Mouse (Mus musculus): ENCODE measurements around the gene Col28a1.
A peak's percentile ranks its signal among the peaks of the same experiment; 100 is the strongest.
"Not testable (repeated sequence)": the region's sequence is repeated elsewhere in the genome, so short reads cannot be mapped to it uniquely, and the experiment has no call there.

Gene Col28a1

GRCm38 (mm10) chr6:8023527-8023926, 168.9 kb downstream of the Col28a1 start:
- DNase-seq (ENCODE audit: low spot score): no peak

- DNase-seq (ENCODE audit: low spot score): no peak
Measured at GRCm38 (mm10) chr6:7994736-7995135, 197.7 kb downstream of the Col28a1 start.

GRCm38 (mm10) chr6:7983646-7983979, 208.8 kb downstream of the Col28a1 start:
- peak; percentile 17 for DNase-seq (ENCODE audit: low spot score)

DNA sequence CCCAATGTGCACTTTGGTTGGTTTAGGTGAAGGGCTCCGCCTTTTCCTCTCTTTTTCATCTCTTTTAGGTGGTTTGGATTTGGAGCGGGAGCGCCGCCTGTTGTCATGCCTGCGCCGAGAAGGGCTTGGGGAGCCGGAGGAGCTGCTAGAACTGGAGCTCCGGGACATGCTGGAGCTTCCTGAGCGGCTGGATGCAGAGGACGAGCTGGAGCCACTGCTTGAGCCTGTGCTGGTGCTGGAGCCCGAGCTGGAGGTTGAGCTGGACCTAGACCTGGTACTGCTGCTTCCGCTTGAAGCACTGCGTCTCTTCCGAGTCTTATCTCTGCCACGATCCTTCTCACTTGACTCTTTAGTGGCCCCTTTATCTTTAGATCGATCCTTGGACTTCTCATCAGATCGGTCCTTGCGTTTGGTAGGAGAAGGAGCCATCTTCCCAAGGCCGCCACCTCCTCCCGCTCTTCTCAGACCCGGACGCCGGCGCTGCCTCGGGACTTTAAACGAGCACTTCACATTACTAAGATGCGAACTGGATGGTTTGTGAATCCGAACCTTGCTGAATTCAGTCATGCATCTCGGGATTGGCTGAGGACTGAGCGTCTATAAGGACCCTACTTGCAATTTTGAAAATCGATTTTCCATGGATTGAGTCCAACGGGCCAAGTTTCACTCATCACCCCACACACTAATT, 209.3 kb downstream of the Col28a1 start:
- not testable (repeated sequence) for DNase-seq (ENCODE audit: low spot score)

GRCm38 (mm10) chr6:7971020-7971760, 221.2 kb downstream of the Col28a1 start:
- DNase-seq (ENCODE audit: low spot score): no peak

- DNase-seq (ENCODE audit: low spot score): no peak
Measured at GRCm38 (mm10) chr6:7969376-7969775, 223.0 kb downstream of the Col28a1 start.

DNA sequence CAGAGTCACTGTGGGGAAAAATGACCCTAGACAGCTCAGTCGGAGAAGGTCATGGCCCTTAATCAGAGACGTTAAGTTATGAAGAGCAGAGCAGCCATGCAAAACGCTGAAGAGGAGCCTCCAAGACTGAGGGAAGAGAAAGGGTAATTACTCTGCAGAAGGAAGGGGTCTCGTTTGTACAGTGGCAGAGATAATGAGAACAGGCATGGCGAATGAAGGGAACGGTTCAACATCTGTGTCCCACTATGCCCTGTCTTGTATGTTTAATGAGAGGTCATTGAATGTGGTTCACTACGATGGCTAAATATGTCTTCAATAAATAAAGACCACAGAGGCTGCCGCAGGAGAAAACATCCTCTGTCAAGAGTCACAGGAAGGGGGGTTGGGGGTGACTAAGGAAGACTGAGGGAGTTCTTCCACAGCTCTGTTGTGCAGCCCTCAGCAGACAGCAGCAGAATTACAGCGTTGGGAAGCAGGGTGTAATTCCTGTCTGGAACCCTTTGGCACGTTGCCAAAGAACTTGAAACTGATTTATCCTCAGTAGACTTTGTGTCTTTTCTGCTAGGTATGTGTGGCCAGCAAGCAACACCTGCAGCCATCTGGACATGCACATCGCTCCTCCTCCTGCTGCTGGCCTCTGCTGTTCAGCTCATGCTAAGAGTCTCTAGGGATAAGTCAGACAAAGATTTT, 226.4 kb downstream of the Col28a1 start:
- DNase-seq (ENCODE audit: low spot score): no peak

GRCm38 (mm10) chr6:7962749-7963148, 229.7 kb downstream of the Col28a1 start:
- DNase-seq (ENCODE audit: low spot score): no peak

- DNase-seq (ENCODE audit: low spot score): no peak
Measured at GRCm38 (mm10) chr6:7952208-7952607, 240.2 kb downstream of the Col28a1 start.

DNA sequence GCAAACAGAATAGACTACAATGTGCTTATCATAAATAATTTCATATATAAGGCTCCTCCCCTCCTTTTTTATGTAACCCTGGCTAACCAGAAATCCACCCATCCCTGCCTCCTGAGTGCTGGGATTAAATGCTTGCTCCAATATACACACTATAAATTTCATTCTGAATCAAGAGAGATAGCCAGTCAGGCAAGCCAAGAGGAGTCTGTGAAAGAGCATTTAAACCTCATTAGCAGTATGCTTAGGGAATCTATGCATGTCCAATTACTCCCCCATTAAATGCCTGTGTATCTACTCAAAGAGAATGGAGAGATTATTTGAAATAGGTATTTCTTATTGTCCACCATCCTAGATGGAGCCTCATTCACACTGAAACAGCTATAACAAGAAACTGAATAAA, 240.6 kb downstream of the Col28a1 start:
- DNase-seq (ENCODE audit: low spot score): no peak

Data from adipocyte (in vitro differentiated cells).